Mouse (Mus musculus) liver, adult 2 months (tissue): ENCODE data around the gene Cux2.

Experiments used
- CTCF ChIP-seq: fragments of 200-500 bp; IDR thresholded peaks from 2 replicates; pipeline ENCODE4 v1.5.1; 2011; ENCODE audit warnings: low read depth, low read length, control low read depth
- POLR2A ChIP-seq: fragments of 200-500 bp; IDR thresholded peaks from 2 replicates; pipeline ENCODE4 v1.6.1; 2011; ENCODE audit warnings: low read length, control low read depth; ENCODE audit not compliant: insufficient read depth; ENCODE audit errors: extremely low read depth

- TF ChIP-seq CTCF (no peak), POLR2A (no peak)
These were observed 196.4 kb downstream of the Cux2 start for GRCm38 (mm10) chr5:121853368-121854051.
